In the genomic region with DNA sequence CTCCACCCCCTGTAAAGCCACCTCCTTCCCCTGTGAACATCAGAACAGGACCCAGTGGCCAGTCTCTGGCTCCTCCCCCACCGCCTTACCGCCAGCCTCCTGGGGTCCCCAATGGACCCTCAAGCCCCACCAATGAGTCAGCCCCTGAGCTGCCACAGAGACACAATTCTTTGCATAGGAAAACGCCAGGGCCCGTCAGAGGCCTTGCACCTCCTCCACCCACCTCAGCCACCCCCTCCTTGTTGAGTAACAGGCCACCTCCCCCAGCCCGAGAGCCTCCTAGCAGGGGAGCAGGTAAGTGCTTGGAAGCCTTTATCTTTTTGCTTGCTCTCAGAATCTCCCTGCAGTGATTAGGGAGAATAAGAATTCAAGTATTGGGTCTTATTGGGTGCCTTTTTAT, we compare ENCODE assay signal across 18 mouse cellular contexts. TPM values are rescaled to one million over a fixed set of nuclear protein-coding genes. Genes with fewer than 3 reads are reported as not detected.
A peak's percentile ranks its signal among the peaks of the same experiment; 100 is the strongest.
DNase-seq lines count a peak whose midpoint lies in the region; ATAC-seq and TF ChIP-seq lines count a peak whose summit lies in the region.
"Had no signal": no experiment of that assay in that cellular context is flagged by ENCODE, and none has a peak within 500 bp of the region (broad histone marks: within the 10 kb centered on the region; RNA-seq: fewer than 3 reads in every experiment).

No protein-coding gene starts in this region.

- no peak for DNase-seq in forebrain, embryonic 10.5 days (ENCODE audit: extremely low spot score, low spot score)
- DNase-seq in lung, postnatal 0 days (ENCODE audit: low spot score) = no peak
- no peak for DNase-seq in lung, adult 2 months
- DNase-seq in kidney, postnatal 4 days = no peak
- DNase-seq in adrenal gland, adult 8-10 months = no peak
- DNase-seq: adrenal gland, postnatal 36 days; cerebellum, adult 8-10 months; kidney, adult 9 months; left cerebral cortex, postnatal 4 days; right cerebral cortex, adult 18-20 months; thymus, postnatal 14 days had no signal

- no peak for ATAC-seq in forebrain, embryonic 15.5 days (replicated peaks)
- peak; percentile 40; the same call in 1 of the 2 replicates for ATAC-seq in lung, postnatal 0 days
- ATAC-seq in limb, embryonic 12.5 days (ENCODE audit: insufficient number of reproducible peaks, insufficient read depth, low FRiP score, low TSS enrichment, low read depth) = no peak
- no peak for ATAC-seq in frontal cortex, adult (ENCODE audit: low TSS enrichment)
- ATAC-seq: CD4-positive, CD25-positive, alpha-beta regulatory T cell, adult 4 months; forebrain, embryonic 14.5 days; midbrain, embryonic 15.5 days had no signal

- no peak for TF ChIP-seq EP300 in lung, postnatal 0 days (IDR thresholded peaks at IDR 0.05)

- no peak overlapping the region for H3K9ac ChIP-seq in forebrain, embryonic 15.5 days (replicated peaks)
- no peak overlapping the region for H3K9ac ChIP-seq in lung, postnatal 0 days (replicated peaks; ENCODE audit: low read depth)
- H3K9ac ChIP-seq in limb, embryonic 12.5 days (replicated peaks) = no peak overlapping the region
- H3K9ac ChIP-seq: liver, embryonic 15.5 days; midbrain, embryonic 15.5 days had no signal

- 40% methylated on average over 5 of the region's 5 CpGs for WGBS in forebrain, embryonic 10.5 days
- 29% methylated on average over 5 of the region's 5 CpGs for WGBS in forebrain, embryonic 15.5 days
- 40% methylated on average over 5 of the region's 5 CpGs for WGBS in lung, postnatal 0 days
- WGBS in lung, adult 2 months = 69% methylated on average over 5 of the region's 5 CpGs
- 62% methylated on average over 5 of the region's 5 CpGs for WGBS in limb, embryonic 12.5 days

- TF ChIP-seq POLR2A in lung, adult 2 months (IDR thresholded peaks at IDR 0.05; ENCODE audit: borderline replicate concordance, extremely low read depth, low read depth, low read length) = no peak

- no peak for TF ChIP-seq CTCF in lung, postnatal 0 days (IDR thresholded peaks at IDR 0.05)
- no peak for TF ChIP-seq CTCF in lung, adult 2 months (IDR thresholded peaks at IDR 0.05; ENCODE audit: insufficient read depth, low read length)

- H3K27ac ChIP-seq in forebrain, embryonic 10.5 days = peak overlapping the region; percentile 48; the same call in 1 of the 2 replicates
- no peak overlapping the region for H3K27ac ChIP-seq in forebrain, embryonic 15.5 days (replicated peaks)
- no peak overlapping the region for H3K27ac ChIP-seq in lung, postnatal 0 days (ENCODE audit: low read length)
- H3K27ac ChIP-seq in limb, embryonic 12.5 days = peak overlapping the region; percentile 57; the same call in 1 of the 2 replicates
- H3K27ac ChIP-seq: liver, embryonic 15.5 days; midbrain, embryonic 15.5 days had no signal

- H3K27me3 ChIP-seq in forebrain, embryonic 10.5 days (ENCODE audit: poor library complexity, severe bottlenecking) = no peaks in the 10 kb centered on the region
- no peaks in the 10 kb centered on the region for H3K27me3 ChIP-seq in forebrain, embryonic 15.5 days
- no peaks in the 10 kb centered on the region for H3K27me3 ChIP-seq in lung, postnatal 0 days (replicated peaks; ENCODE audit: insufficient read depth, low read length)
- H3K27me3 ChIP-seq in limb, embryonic 12.5 days = no peaks in the 10 kb centered on the region
- H3K27me3 ChIP-seq: liver, embryonic 15.5 days; midbrain, embryonic 15.5 days had no signal

- H3K36me3 ChIP-seq in forebrain, embryonic 10.5 days (replicated peaks) = peaks cover 99% of the 10 kb centered on the region
- peaks cover 78% of the 10 kb centered on the region for H3K36me3 ChIP-seq in forebrain, embryonic 15.5 days
- peaks cover 65% of the 10 kb centered on the region for H3K36me3 ChIP-seq in lung, postnatal 0 days (ENCODE audit: insufficient read depth, low read length)
- peaks cover 97% of the 10 kb centered on the region for H3K36me3 ChIP-seq in limb, embryonic 12.5 days

- no peak overlapping the region for H3K4me2 ChIP-seq in forebrain, embryonic 15.5 days (replicated peaks)
- H3K4me2 ChIP-seq in lung, postnatal 0 days (replicated peaks; ENCODE audit: low read depth, low read length) = no peak overlapping the region
- no peak overlapping the region for H3K4me2 ChIP-seq in limb, embryonic 12.5 days
- H3K4me2 ChIP-seq: liver, embryonic 15.5 days; midbrain, embryonic 15.5 days had no signal

- no peak overlapping the region for H3K4me3 ChIP-seq in forebrain, embryonic 10.5 days
- H3K4me3 ChIP-seq in forebrain, embryonic 15.5 days = no peak overlapping the region
- no peak overlapping the region for H3K4me3 ChIP-seq in lung, postnatal 0 days (ENCODE audit: low read depth, low read length)
- no peak overlapping the region for H3K4me3 ChIP-seq in lung, adult 2 months (replicated peaks; ENCODE audit: extremely low read depth, low read depth, low read length)
- no peak overlapping the region for H3K4me3 ChIP-seq in limb, embryonic 12.5 days (replicated peaks)
- H3K4me3 ChIP-seq: liver, embryonic 15.5 days; midbrain, embryonic 15.5 days had no signal

- H3K9me3 ChIP-seq in forebrain, embryonic 10.5 days = peaks cover 4% of the 10 kb centered on the region; the same call in 1 of the 2 replicates
- no peaks in the 10 kb centered on the region for H3K9me3 ChIP-seq in forebrain, embryonic 15.5 days
- H3K9me3 ChIP-seq in lung, postnatal 0 days (ENCODE audit: low read length) = no peaks in the 10 kb centered on the region
- H3K9me3 ChIP-seq in limb, embryonic 12.5 days = no peaks in the 10 kb centered on the region
- H3K9me3 ChIP-seq: liver, embryonic 15.5 days; midbrain, embryonic 15.5 days had no signal

- peaks cover 18% of the 10 kb centered on the region for H3K4me1 ChIP-seq in forebrain, embryonic 10.5 days
- H3K4me1 ChIP-seq in forebrain, embryonic 15.5 days = no peaks in the 10 kb centered on the region
- no peaks in the 10 kb centered on the region for H3K4me1 ChIP-seq in lung, postnatal 0 days (ENCODE audit: insufficient read depth, low read depth, low read length)
- no peaks in the 10 kb centered on the region for H3K4me1 ChIP-seq in lung, adult 2 months (ENCODE audit: control insufficient read depth, insufficient read depth, low read length)
- peaks cover 6% of the 10 kb centered on the region; the same call in 1 of the 2 replicates for H3K4me1 ChIP-seq in limb, embryonic 12.5 days (replicated peaks)
- H3K4me1 ChIP-seq: midbrain, embryonic 15.5 days had no signal

RNA-seq across cellular contexts. Expression of gene Cdc6, which starts 15.2 kb away (rescaled TPM):
- 68.7 and 75.8 TPM in 2 replicates for polyA plus RNA-seq in forebrain, embryonic 10.5 days (2016; fragmentation: Nextera tagmentation; extraction: Ambion mirVana)
- 11.2 and 12.1 TPM in 2 replicates for polyA plus RNA-seq in forebrain, embryonic 15.5 days (2015; fragmentation: Nextera tagmentation; extraction: Ambion mirVana)
- polyA plus RNA-seq in lung, postnatal 0 days (2015; fragmentation: Nextera tagmentation; extraction: Ambion mirVana) = 2.5 and 2.6 TPM in 2 replicates
- 0.16 and 0.25 TPM in 2 replicates for polyA plus RNA-seq in lung, adult 2 months (2012; rRNA removed)
- 44.8 and 48.5 TPM in 2 replicates for polyA plus RNA-seq in limb, embryonic 12.5 days (2016; fragmentation: Nextera tagmentation; extraction: Ambion mirVana)
- under 1 TPM; 0.20 to 0.95 (median 0.72) TPM for total RNA-seq in adrenal gland, adult 8-10 months (2022)

RNA-seq across cellular contexts. Expression of gene Wipf2, which starts 29.0 kb away (rescaled TPM):
- polyA plus RNA-seq in forebrain, embryonic 10.5 days (2016; fragmentation: Nextera tagmentation; extraction: Ambion mirVana) = 4.5 and 4.7 TPM in 2 replicates
- 4.4 and 5.1 TPM in 2 replicates for polyA plus RNA-seq in forebrain, embryonic 15.5 days (2015; fragmentation: Nextera tagmentation; extraction: Ambion mirVana)
- polyA plus RNA-seq in lung, postnatal 0 days (2015; fragmentation: Nextera tagmentation; extraction: Ambion mirVana) = 4.0 and 4.1 TPM in 2 replicates
- 10.1 and 14.0 TPM in 2 replicates for polyA plus RNA-seq in lung, adult 2 months (2012; rRNA removed)
- 5.6 and 5.8 TPM in 2 replicates for polyA plus RNA-seq in limb, embryonic 12.5 days (2016; fragmentation: Nextera tagmentation; extraction: Ambion mirVana)
- 10 to 100 TPM; 20.4 to 26.7 (median 23.5) TPM for total RNA-seq in adrenal gland, adult 8-10 months (2022)

RNA-seq across cellular contexts. Expression of gene Rara, which starts 35.2 kb away (rescaled TPM):
- 16.9 and 19.3 TPM in 2 replicates for polyA plus RNA-seq in forebrain, embryonic 10.5 days (2016; fragmentation: Nextera tagmentation; extraction: Ambion mirVana)
- polyA plus RNA-seq in forebrain, embryonic 15.5 days (2015; fragmentation: Nextera tagmentation; extraction: Ambion mirVana) = 9.2 and 9.9 TPM in 2 replicates
- 26.2 and 28.8 TPM in 2 replicates for polyA plus RNA-seq in lung, postnatal 0 days (2015; fragmentation: Nextera tagmentation; extraction: Ambion mirVana)
- 59.0 and 62.2 TPM in 2 replicates for polyA plus RNA-seq in lung, adult 2 months (2012; rRNA removed)
- polyA plus RNA-seq in limb, embryonic 12.5 days (2016; fragmentation: Nextera tagmentation; extraction: Ambion mirVana) = 47.1 TPM in 2 replicates
- total RNA-seq in adrenal gland, adult 8-10 months (2022) = 10 to 100 TPM; 21.3 to 36.8 (median 30.8) TPM

RNA-seq across cellular contexts. Expression of gene Rapgefl1, which starts 55.8 kb away (rescaled TPM):
- polyA plus RNA-seq in forebrain, embryonic 10.5 days (2016; fragmentation: Nextera tagmentation; extraction: Ambion mirVana) = 1.00 and 1.2 TPM in 2 replicates
- 4.2 and 5.8 TPM in 2 replicates for polyA plus RNA-seq in forebrain, embryonic 15.5 days (2015; fragmentation: Nextera tagmentation; extraction: Ambion mirVana)
- 1.1 and 1.5 TPM in 2 replicates for polyA plus RNA-seq in lung, postnatal 0 days (2015; fragmentation: Nextera tagmentation; extraction: Ambion mirVana)
- 3.4 and 18.4 TPM in 2 replicates for polyA plus RNA-seq in lung, adult 2 months (2012; rRNA removed)
- 2.5 and 3.3 TPM in 2 replicates for polyA plus RNA-seq in limb, embryonic 12.5 days (2016; fragmentation: Nextera tagmentation; extraction: Ambion mirVana)
- 1 to 10 TPM in 2 of 4 experiments, under 1 TPM in 2; 0.55 to 1.8 (median 1.0) TPM for total RNA-seq in adrenal gland, adult 8-10 months (2022)

Comparison
In these comparisons a context has a peak if more than half of its experiments do, and no peak if none do; other contexts are left out.
1. H3K27ac ChIP-seq: peak in forebrain, embryonic 10.5 days (single experiment) and limb, embryonic 12.5 days (single experiment); none in forebrain, embryonic 15.5 days (single experiment) and lung, postnatal 0 days (single experiment).